Mouse (Mus musculus) lung, embryonic 16.5 days (tissue): ENCODE measurements around the gene Mr1. TPM values are rescaled to one million over a fixed set of nuclear protein-coding genes. Genes with fewer than 3 reads are reported as not detected.

Experiments used
- ATAC-seq: fragments of 200-750 bp; cut with Nextera tagmentation; 2 replicates; pipeline ENCODE4 v1.8.0; 2017; ENCODE audit warnings: low read depth, mild to moderate bottlenecking, moderate library complexity
- H3K27ac ChIP-seq: fragments of 300-500 bp; sonication (generic); 2 replicates; pipeline ENCODE4 v1.5.1; 2014; ENCODE audit warnings: mild to moderate bottlenecking, control low read depth, low read length
- H3K27me3 ChIP-seq: fragments of 300-500 bp; sonication (generic); 2 replicates; pipeline ENCODE4 v1.6.1; 2014; ENCODE audit warnings: low read depth, low read length, mixed read lengths; ENCODE audit not compliant: control insufficient read depth, insufficient read depth
- H3K36me3 ChIP-seq: fragments of 300-500 bp; sonication (generic); 2 replicates; pipeline ENCODE4 v1.6.1; 2014; ENCODE audit warnings: low read length; ENCODE audit not compliant: control insufficient read depth, insufficient read depth
- H3K4me1 ChIP-seq: fragments of 300-500 bp; sonication (generic); replicated peaks from 2 replicates; pipeline ENCODE4 v1.6.1; 2014; ENCODE audit warnings: low read length, mixed read lengths; ENCODE audit not compliant: control insufficient read depth, insufficient read depth
- H3K4me2 ChIP-seq: fragments of 300-500 bp; sonication (generic); 2 replicates; pipeline ENCODE4 v1.6.1; 2014; ENCODE audit warnings: low read depth, low read length, control low read depth
- H3K4me3 ChIP-seq: fragments of 300-500 bp; sonication (generic); 2 replicates; pipeline ENCODE4 v1.5.1; 2014; ENCODE audit warnings: mild to moderate bottlenecking, low read length, control low read depth
- H3K9ac ChIP-seq: fragments of 300-500 bp; sonication (generic); 2 replicates; pipeline ENCODE4 v1.6.1; 2014; ENCODE audit warnings: low read length, control low read depth
- H3K9me3 ChIP-seq: fragments of 300-500 bp; sonication (generic); 2 replicates; pipeline ENCODE4 v1.6.1; 2016; ENCODE audit warnings: low read length; ENCODE audit not compliant: control insufficient read depth
- WGBS: fragments of 180-500 bp; shearing (Covaris S2); extraction: QIAGEN DNeasy Blood & Tissue Kit; methylation state at CpG from one replicate; pipeline ENCODE4 v1.1.7; 2014; 5-methylcytosine and 5-hydroxymethylcytosine counted together
- polyA plus RNA-seq: library from polyadenylated mRNA; unstranded; fragments of >200 nt; fragmentation: Nextera tagmentation; extraction: Ambion mirVana; gene quantifications from 2 replicates; pipeline ENCODE4 v1.2.1, GENCODE M21; 2015

Gene Mr1
- polyA plus RNA-seq, 1 experiment from 2014 or later: 14.0 TPM

GRCm38 (mm10) chr1:155102631-155103030, 44.0 kb downstream of the Mr1 start:
- no peak for ATAC-seq
- H3K4me3 ChIP-seq: no peak overlapping the region
- WGBS: 69% methylated on average over 4 of the region's 4 CpGs
- no peaks in the 10 kb centered on the region for H3K9me3 ChIP-seq
- no peaks in the 10 kb centered on the region for H3K36me3 ChIP-seq
- H3K27ac ChIP-seq: no peak overlapping the region
- no peaks in the 10 kb centered on the region for H3K27me3 ChIP-seq
- H3K4me2 ChIP-seq: no peak overlapping the region
- H3K9ac ChIP-seq: no peak overlapping the region
- H3K4me1 ChIP-seq: peaks cover 5% of the 10 kb centered on the region

GRCm38 (mm10) chr1:155099280-155099848, 47.2 kb downstream of the Mr1 start, which contains the start of gene Ier5:
Ier5 (minus strand) TSS chr1:155099636.
- H3K9ac ChIP-seq: peak within 1 kb of the TSS; percentile 99
- H3K36me3 ChIP-seq: no peaks in the 10 kb centered on the region
- H3K4me3 ChIP-seq: peak within 1 kb of the TSS; percentile 99
- no peaks in the 10 kb centered on the region for H3K27me3 ChIP-seq
- peak within 1 kb of the TSS; percentile 60 for H3K4me2 ChIP-seq
- ATAC-seq: peak; percentile 99
- H3K9me3 ChIP-seq: no peaks in the 10 kb centered on the region
- under 1% methylated on average over 40 of the region's 40 CpGs for WGBS
- peaks cover 26% of the 10 kb centered on the region for H3K4me1 ChIP-seq
- H3K27ac ChIP-seq: peak within 1 kb of the TSS; percentile 89

- no peaks in the 10 kb centered on the region for H3K27me3 ChIP-seq
- peak overlapping the region; percentile 99 for H3K9ac ChIP-seq
- no peaks in the 10 kb centered on the region for H3K9me3 ChIP-seq
- WGBS: 1% methylated on average over 72 of the region's 93 CpGs
- no peaks in the 10 kb centered on the region for H3K36me3 ChIP-seq
- peak overlapping the region; percentile 89 for H3K27ac ChIP-seq
- H3K4me3 ChIP-seq: peak overlapping the region; percentile 99
- H3K4me2 ChIP-seq: peak overlapping the region; percentile 60
- ATAC-seq: peak; percentile 47
- peaks cover 33% of the 10 kb centered on the region for H3K4me1 ChIP-seq
Observed at GRCm38 (mm10) chr1:155098486-155099279, 47.9 kb downstream of the Mr1 start.

- H3K4me2 ChIP-seq: peak overlapping the region; percentile 60
- no peaks in the 10 kb centered on the region for H3K9me3 ChIP-seq
- peak overlapping the region; percentile 99 for H3K9ac ChIP-seq
- no peaks in the 10 kb centered on the region for H3K36me3 ChIP-seq
- peak; percentile 7 for ATAC-seq
- H3K4me1 ChIP-seq: peaks cover 39% of the 10 kb centered on the region
- peak overlapping the region; percentile 89 for H3K27ac ChIP-seq
- WGBS: under 1% methylated on average over 33 of the region's 33 CpGs
- H3K27me3 ChIP-seq: no peaks in the 10 kb centered on the region
- peak overlapping the region; percentile 99 for H3K4me3 ChIP-seq
Observed at GRCm38 (mm10) chr1:155097931-155098485, 48.6 kb downstream of the Mr1 start.

- H3K4me2 ChIP-seq: peak overlapping the region; percentile 60
- peak overlapping the region; percentile 99 for H3K9ac ChIP-seq
- H3K36me3 ChIP-seq: no peaks in the 10 kb centered on the region
- no peaks in the 10 kb centered on the region for H3K27me3 ChIP-seq
- 17% methylated on average over 6 of the region's 6 CpGs for WGBS
- peaks cover 46% of the 10 kb centered on the region for H3K4me1 ChIP-seq
- H3K9me3 ChIP-seq: no peaks in the 10 kb centered on the region
- peak overlapping the region; percentile 89; the same call in 1 of the 2 replicates for H3K27ac ChIP-seq
- no peak for ATAC-seq
- peak overlapping the region; percentile 99 for H3K4me3 ChIP-seq
Observed at GRCm38 (mm10) chr1:155097354-155097753, 49.3 kb downstream of the Mr1 start.

- no peak overlapping the region for H3K9ac ChIP-seq
- WGBS: 71% methylated on average over 4 of the region's 4 CpGs
Observed at GRCm38 (mm10) chr1:155096620-155097261, 49.9 kb downstream of the Mr1 start.

DNA sequence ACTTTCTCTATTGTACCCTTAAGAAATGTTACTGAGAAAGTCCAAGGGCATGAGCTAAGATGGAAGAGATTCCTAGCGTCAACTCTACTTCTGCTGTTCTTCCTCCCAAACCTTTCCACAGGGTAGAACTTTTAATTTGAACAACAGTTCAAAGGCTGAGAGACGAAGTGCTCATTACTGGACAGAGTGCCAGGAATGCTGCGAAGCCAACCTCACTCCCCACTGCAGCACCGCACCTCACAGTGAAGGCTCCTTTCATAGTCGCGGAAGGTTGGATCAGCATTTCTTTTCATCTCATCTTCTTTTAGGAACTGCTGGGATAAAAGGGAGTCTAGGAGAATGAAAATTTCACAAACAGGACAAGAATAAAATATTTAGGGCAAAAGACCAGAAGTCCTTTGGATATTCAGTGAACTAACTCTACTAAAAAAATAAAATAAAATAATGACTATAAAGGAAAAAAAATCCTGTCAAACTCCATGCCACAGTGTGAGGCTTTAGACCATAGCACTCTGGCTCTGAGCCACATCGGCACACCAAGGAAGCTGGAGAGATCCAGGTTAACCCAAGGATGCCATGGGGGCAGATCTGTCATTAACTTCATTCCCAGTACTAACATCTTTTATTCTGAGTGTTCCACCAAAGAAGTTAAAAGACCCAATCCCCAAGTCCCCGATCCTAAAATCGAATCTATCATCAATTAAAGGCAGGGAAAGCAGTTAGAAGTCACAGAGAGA, 52.5 kb downstream of the Mr1 start:
- peak overlapping the region; percentile 15 for H3K4me2 ChIP-seq
- H3K36me3 ChIP-seq: no peaks in the 10 kb centered on the region
- no peak overlapping the region for H3K4me3 ChIP-seq
- H3K27ac ChIP-seq: peak overlapping the region; percentile 96
- H3K9me3 ChIP-seq: no peaks in the 10 kb centered on the region
- no peak overlapping the region for H3K9ac ChIP-seq
- WGBS: 52% methylated on average over 9 of the region's 9 CpGs
- no peaks in the 10 kb centered on the region for H3K27me3 ChIP-seq
- no peak for ATAC-seq
- peaks cover 61% of the 10 kb centered on the region for H3K4me1 ChIP-seq

More at GRCm38 (mm10) chr1:155096620-155097261, 49.9 kb downstream of the Mr1 start:
- no peaks in the 10 kb centered on the region for H3K36me3 ChIP-seq
- no peak for ATAC-seq
- H3K9me3 ChIP-seq: no peaks in the 10 kb centered on the region
- H3K27ac ChIP-seq: no peak overlapping the region
- H3K4me2 ChIP-seq: peak overlapping the region; percentile 60
- H3K27me3 ChIP-seq: no peaks in the 10 kb centered on the region
- H3K4me1 ChIP-seq: peaks cover 52% of the 10 kb centered on the region
- peak overlapping the region; percentile 99 for H3K4me3 ChIP-seq

DNA sequence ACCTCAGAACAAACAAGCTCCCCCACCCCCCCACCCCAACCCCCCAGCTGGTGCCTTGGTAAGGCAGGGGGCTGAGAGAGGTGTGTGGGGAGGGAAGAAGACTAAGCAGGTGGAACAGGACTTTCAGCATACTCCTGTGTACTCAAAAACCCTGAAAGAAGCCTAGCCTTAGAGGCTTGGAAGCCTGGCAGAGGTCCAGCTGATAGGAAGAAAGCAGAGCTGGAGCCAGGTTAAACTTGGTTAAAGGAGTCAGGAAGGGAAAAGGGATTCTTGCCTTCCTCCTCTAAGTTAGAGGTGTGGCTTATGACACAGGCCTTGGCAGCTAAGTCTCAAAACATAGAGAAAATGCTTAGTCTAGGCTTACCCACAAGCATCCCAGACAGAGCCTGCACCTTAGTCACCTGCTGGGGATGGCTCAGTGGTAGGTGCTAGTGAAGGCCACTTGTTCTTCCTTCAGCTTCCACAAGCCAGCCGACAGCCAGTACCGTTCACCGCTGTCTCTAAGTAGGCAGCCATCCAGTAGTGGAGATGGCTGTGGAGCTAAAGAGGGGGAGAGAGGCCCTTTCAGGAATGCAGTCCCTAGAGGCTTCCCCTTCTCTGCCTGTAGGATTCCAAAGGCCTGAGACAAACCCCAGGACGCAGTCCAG, 53.3 kb downstream of the Mr1 start:
- Histone ChIP-seq H3K4me3 (no peak overlapping the region), H3K4me1 (peaks cover 68% of the 10 kb centered on the region)

More for the DNA sequence above, 53.3 kb downstream of the Mr1 start:
- Histone ChIP-seq H3K36me3 (no peaks in the 10 kb centered on the region), H3K9ac (0 out of 2 replicates have a peak overlapping the region, but pooled peaks have one; percentile 2), H3K4me2 (peak overlapping the region; percentile 28), H3K27ac (peak overlapping the region; percentile 96), H3K9me3 (no peaks in the 10 kb centered on the region), H3K27me3 (no peaks in the 10 kb centered on the region)
- WGBS: 10% methylated on average over 4 of the region's 4 CpGs
- peak; percentile 81 for ATAC-seq
